Mouse (Mus musculus) inflammation-experienced regulatory T-cells (primary cell): ENCODE data around the gene Chil1. TPM values are rescaled to one million over a fixed set of nuclear protein-coding genes. Genes with fewer than 3 reads are reported as not detected.

ENCODE experiments used
- polyA plus RNA-seq, 2 experiments: library from polyadenylated mRNA; unstranded; fragments of 100-300 nt; shearing (Covaris generic); gene quantifications; one replicate each; pipeline ENCODE4 v1.2.1; 2017

Chil1 gene
- 1 to 10 TPM in 1 of 2 experiments, under 1 TPM in 1; 0.60 to 2.5 TPM for polyA plus RNA-seq

DNA sequence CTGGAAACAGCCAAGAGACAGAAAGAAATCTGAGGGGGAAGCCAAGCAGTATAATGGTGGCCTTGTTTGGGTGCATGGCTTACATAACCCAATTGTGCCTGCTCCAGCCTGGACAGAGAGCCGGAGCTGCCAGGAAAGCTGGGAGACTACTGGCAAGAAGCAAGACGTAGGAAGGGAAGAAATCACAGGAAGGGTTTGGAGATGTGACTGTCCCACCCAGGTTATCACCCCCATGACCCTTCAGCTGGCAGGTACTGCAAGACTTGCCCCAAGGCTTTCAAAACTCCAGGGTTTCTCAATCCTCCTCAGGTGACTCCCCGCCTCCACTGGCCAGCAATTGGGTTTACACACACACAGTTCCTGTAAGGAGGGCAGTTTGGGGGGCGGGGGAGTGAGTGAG lies at the start of gene Chil1:
Gene Chil1, plus strand, starts transcription at position 152 of the 400 bp plus-strand sequence.

DNA sequence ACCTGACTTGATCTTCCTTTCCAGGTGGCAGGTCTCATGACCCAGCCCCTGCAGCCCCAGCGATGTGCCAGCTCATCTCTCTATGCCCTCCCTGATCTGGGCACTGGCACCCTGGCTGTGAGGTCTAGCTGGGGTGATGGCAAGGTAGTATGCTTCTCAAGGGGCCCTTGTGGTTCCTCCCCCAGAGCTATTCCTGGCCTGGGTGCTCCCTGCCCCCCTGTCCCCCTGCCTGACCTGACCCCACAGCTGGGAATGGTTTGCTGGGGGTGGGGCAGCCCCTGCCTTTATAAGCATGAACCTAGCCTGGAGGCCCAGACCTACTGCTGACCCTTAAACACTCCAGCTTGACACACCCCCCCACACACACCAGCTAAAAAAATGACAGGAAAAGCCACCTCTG lies 11.2 kb downstream of the Chil1 start, which contains the start of gene Mybph:
Gene Mybph, plus strand, starts transcription at position 323 of the 400 bp plus-strand sequence.

DNA sequence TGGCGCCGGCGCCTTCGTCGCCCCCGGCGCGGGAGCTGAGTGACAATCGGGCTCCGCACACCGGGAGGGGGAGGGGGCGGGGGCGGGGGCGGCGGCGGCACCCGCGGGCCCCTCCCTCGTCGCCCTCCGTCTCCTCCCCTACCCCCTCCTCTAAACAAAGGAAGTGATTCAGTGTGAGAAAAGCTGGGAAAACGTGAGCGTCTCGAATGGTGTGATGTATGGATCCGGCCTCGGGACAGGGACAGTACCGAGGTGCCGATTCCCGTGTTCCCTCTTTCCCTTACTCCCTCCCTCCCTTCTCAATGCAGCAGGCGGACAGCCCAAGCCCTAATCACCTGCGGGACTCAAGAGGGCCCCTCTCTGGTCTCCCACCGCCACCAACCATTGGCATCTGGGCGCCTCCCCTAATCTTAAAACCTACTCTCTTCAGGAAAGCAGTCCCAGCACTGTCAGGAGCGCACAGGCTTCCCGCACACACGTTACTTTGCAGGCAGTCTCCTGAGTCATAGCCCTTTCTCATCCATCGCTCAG lies 53.5 kb downstream of the Chil1 start, which contains the start of gene Adora1:
Gene Adora1, minus strand, starts transcription at position 41 of the 531 bp plus-strand sequence.

Other genes starting within 250 kb of the Chil1 start
- not detected for gene Fmod, start 144.9 kb upstream of the Chil1 start, polyA plus RNA-seq
- 10 to 100 TPM; 63.6 to 92.7 TPM for gene Btg2, start 103.1 kb upstream of the Chil1 start, polyA plus RNA-seq
- gene Chit1, start 70.9 kb upstream of the Chil1 start, polyA plus RNA-seq, result under 1 TPM in 1 of 2 experiments, not detected in 1; 0.10 TPM
- gene Mybph, start 11.3 kb downstream of the Chil1 start, polyA plus RNA-seq, result not detected
- gene Adora1, start 53.3 kb downstream of the Chil1 start, polyA plus RNA-seq, result 1 to 10 TPM in 1 of 2 experiments, under 1 TPM in 1; 0.37 to 1.0 TPM
- gene Myog, start 107.8 kb downstream of the Chil1 start, polyA plus RNA-seq, result not detected
- gene Ppfia4, start 150.8 kb downstream of the Chil1 start, polyA plus RNA-seq, result under 1 TPM in 1 of 2 experiments, not detected in 1; 0.41 TPM
- gene Tmem183a, start 179.8 kb downstream of the Chil1 start, polyA plus RNA-seq, result 10 to 100 TPM; 58.7 to 61.3 TPM
- not detected for gene 4933406M09Rik, start 203.8 kb downstream of the Chil1 start, polyA plus RNA-seq
- gene Cyb5r1, start 223.4 kb downstream of the Chil1 start, polyA plus RNA-seq, result 10 to 100 TPM; 19.6 to 26.1 TPM
- gene Adipor1, start 233.2 kb downstream of the Chil1 start, polyA plus RNA-seq, result 100 to 1,000 TPM in 1 of 2 experiments, 10 to 100 TPM in 1; 87.0 to 103 TPM